Mouse (Mus musculus) heart, adult 9 months (tissue): ENCODE data around the gene Mob3b.

Experiments used
- DNase-seq, 2 experiments: peaks; one replicate each; pipeline ENCODE4 v3.0.0; 2022; ENCODE audit warnings: low spot score in 2 of 2

Mob3b gene

GRCm38 (mm10) chr4:35156751-35157611 is at the start of gene Mob3b:
Gene Mob3b (minus strand): TSS chr4:35157484.
- DNase-seq = peak; percentile 72 to 82

DNA sequence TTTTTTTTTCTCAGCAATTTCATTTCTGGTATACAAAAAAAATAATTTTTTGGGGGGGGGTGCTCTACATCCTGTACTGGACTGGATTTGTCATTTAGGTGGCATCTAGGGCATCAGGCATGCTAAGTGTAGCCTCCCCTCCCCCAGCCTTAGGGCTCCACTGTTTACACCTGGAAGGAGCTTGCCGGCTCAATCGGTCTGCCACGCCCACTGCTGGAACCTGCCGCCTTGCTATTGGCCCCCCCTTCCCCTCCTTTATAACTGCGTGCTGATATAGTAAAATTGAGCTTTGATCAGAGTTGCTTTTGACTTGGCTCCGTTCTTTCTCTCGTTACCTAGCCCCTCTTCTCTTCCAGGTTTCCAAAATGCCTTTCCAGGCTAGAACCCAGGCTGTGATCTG is 47.4 kb upstream of the Mob3b start:
- no peak for DNase-seq

- DNase-seq = no peak
Observed at GRCm38 (mm10) chr4:35203724-35204123, 46.4 kb upstream of the Mob3b start.

GRCm38 (mm10) chr4:35201700-35202099 is 44.4 kb upstream of the Mob3b start:
- DNase-seq = no peak

DNA sequence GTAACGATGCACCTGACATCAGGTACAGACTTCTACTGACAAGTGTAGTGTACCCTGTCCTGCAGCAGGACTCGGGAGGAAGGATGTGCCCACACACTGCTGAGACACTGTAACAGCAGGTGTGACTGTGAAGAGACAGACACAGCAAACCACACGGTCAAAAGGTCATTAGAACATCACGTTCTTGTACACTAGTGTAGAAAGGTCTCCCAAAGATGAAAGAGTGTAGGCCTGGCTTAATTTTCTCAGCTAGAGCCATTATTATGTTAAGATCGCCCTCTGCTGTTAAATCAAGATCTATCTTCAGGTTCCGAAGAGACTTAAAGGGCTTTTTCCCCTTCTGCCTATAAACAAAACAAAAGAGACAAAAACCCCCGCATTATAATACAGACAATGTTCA is 35.4 kb upstream of the Mob3b start:
- no peak for DNase-seq

DNA sequence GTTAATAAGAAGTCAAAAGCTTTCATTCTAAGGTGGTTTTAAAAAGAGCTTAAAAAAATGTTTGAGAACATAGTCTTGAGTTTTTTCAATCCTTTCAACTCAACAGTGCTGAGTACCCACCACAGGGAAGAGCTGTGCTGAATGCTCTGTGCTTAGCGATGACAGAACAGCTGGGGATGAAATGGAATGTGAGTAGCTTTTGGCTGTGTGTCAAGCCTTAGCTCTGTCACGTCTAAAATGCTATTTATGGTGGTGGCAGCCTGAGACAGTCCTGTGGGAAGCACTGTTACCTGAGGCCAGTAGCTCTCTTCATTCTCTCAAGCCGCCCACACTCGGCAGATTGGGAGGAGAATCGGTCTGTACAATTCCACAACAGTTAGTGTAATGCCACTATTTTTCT is 32.5 kb upstream of the Mob3b start:
- no peak for DNase-seq

- no peak for DNase-seq
Observed at GRCm38 (mm10) chr4:35187617-35188326, 30.5 kb upstream of the Mob3b start.

GRCm38 (mm10) chr4:35177926-35178645 is 20.8 kb upstream of the Mob3b start:
- DNase-seq = no peak

DNA sequence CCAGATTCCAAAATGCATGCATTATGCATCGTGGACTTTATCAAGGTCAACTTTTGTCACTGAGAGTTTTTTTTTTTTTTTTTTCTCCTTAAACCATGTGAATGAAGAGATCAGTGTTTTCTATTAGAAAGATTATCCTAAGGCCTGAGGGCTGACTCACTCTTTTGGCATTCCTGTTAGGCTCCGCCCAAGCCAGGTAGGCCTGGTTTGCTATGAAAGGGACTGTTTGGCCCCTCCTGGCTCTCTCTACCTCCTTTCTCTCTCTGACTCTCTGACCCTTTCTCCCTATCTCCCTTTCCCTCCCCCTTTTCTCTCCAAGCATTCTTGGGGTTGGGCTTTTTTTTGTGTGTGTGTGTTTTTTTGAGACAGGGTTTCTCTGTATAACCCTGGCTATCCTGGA is 18.3 kb upstream of the Mob3b start:
- no peak for DNase-seq

DNA sequence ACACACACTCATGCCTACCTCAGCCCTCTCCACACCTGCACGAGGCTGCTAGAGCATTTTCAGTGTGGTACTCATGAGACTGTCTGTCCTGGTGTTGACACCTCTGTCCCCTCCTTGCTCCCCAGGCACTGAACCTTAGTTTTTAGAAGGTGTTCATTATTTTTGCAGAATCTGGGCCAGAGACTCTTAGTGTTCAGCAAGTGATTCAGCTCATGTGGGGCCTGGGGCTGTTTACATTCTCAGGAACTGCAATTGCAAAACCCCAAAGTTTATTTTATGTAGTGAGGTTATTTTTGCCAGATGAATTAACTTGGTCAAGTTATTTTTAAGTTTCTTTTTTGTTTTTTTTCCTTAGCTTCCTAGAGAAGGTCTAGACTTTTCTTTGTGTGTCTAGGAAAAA is 16.3 kb upstream of the Mob3b start:
- no peak for DNase-seq

DNA sequence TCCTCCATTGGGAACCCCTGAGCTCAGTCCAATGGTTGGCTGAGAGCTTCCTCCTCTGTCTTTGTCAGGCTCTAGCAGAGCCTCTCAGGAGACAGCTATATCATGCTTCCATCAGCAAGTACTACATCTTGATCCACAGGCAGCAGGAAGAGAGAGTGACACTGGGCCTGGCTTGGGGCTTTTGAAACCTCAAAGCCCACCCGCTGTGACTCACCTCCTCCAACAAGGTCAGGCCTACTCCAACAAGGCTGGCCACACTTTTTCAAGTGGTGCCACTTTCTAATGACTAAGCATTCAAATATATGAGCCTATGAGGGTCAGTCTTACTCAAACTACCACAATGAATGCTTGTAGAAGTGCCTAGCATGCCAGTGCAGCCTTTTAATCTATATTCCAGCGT is 15.2 kb upstream of the Mob3b start:
- no peak for DNase-seq

DNA sequence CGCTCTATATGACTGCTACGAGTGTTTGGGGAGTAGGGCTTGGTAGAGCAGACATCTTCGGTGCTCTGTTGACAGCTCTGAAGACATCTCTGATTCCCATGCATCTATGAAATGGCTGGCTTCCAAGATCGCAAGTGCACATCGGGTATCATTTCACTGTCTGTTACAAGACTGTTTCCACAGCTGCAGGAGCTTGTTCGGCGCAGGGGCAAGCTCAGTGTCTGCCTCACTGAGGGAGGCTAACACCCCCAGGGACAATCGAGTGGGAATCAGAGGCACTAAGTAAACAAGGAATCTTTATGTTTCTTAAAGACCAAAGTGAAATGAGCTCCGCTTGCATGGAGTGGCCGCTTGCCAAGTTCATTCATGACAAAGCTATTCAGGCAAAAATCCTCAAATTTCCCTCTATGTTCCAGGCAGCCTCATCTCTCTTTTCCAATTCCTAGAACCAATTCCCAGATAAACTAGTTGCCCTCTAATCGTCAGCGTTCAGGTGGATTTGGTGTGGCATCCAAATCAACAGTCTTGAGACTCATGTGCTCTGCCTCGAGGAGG is 12.4 kb upstream of the Mob3b start:
- DNase-seq = no peak

DNA sequence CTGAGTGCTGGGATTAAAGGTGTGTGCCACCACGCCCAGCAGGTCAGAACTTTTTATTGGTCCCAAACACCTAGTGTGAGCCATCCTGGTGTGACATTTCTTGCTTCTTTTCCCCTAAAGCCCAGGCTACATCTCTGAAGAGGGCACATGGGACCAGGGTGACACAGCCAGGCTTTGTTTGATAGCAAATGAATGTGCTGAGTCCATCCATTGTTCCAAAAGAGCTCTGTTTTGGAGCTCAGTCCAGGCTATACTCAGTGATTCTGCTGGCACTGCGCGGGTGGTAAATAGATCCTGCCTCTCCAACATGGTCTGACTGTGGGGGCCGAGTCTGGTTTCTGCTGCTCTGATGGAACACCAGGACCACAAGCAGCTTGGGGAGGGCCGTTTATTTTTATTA is 10.6 kb upstream of the Mob3b start:
- DNase-seq = no peak

GRCm38 (mm10) chr4:35165947-35166346 is 8.7 kb upstream of the Mob3b start:
- DNase-seq = no peak

DNA sequence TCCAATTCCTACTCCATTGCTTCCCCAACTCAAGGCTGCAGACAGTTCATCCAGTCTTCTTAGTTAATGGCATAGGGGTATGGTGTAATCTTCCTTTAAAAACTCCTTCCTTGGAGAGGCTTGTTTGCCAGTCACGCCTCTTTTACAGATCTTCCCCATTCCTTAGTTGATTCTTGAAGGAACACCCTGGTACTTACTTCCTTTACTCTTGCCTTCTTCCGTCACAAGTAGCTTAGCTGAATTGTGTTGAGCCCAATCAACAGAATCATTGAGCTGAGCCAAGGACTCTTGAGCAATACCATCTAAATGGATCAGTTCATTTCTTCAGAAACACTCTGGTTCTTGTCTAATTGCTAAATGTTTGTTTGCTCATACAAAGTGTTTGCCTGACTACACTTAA is 8.0 kb upstream of the Mob3b start:
- no peak for DNase-seq

DNA sequence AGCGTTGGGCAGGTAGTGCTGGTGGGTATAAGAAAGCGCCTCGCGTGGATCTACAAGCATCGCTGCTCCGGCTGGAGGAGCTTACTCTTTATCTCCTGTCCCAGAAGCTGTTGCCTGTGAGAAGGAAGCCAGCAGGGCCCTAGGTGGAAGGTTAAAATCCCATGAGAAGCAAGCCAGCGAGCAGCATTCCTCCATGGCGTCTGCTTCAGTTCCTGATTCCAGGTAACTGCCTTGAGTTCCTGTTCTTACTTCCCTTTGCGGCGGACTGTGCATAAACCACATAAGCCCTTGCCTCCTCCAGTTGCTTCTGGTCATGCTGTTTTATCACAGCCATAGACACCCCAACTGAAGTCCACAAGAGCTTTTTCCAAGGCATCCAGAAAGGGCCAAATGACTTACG is 531 bp upstream of the Mob3b start:
- no peak for DNase-seq

- peak; percentile 57 to 76 for DNase-seq
Observed at GRCm38 (mm10) chr4:35156149-35156611, 1.1 kb downstream of the Mob3b start.

DNA sequence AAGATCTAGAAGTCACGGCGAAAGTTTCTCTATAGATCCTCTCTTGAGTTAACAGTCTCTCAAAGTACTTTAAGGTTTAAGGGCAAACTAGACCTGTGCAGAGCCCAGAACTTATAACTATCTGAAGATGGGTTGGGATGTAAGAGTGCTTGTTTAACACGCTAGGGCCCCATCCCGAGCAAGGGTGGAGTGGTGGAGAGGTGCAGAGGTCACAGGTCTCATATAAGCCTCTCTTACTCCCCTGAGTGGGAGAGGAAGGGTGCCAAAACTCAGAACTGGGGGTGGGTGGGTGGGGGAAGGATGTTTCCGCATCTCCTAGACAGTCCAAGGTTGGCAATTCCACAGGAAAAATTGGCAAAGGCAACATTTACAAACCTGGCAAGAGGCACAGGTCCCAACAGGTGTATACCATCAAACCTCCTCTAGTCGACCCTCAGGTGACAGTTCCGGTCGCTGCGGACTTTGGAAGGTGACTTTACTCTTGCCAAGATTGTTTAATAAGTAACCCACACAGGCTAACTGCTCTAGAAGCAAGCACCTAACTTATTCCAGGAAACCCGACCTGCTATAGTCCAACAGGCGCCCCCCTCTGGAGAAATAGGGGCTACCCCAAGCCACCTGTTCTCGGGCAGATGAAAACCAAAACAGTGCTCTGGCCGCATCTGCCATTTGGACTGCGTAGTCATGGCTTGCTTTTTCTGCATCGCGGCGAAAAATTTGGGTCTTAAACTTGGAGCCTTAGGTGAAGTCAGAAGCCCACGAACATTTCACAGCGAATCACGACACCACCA is 2.0 kb downstream of the Mob3b start:
- DNase-seq = no peak

GRCm38 (mm10) chr4:35154051-35154450 is 3.2 kb downstream of the Mob3b start:
- DNase-seq = no peak

GRCm38 (mm10) chr4:35151756-35152155 is 5.5 kb downstream of the Mob3b start, which contains the start of gene Ifnk:
Gene Ifnk (plus strand): TSS chr4:35152056.
- no peak for DNase-seq

GRCm38 (mm10) chr4:35150706-35151105 is 6.6 kb downstream of the Mob3b start:
- DNase-seq = no peak
